In the genomic region with DNA sequence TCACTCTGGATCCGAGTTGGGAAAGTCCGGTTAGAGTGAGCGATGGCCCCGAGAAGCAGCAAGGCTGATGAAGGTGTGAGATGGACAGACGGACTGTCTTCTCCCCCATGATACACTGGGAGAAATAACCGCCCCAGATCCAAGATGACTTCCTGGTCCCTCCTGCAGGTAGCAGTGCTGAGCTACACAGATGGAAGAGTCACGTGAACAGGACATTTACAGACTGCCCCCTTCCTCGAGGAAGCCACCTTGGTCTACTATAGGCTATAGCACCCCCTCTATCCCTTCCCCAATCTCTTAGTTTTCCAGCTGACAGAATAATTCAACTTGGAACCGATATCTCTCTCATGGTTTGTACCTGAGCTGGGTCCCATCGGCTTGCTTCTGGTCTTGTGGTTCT, we compare ENCODE assay signal across 9 mouse cellular contexts. TPM values are rescaled to one million over a fixed set of nuclear protein-coding genes. Genes with fewer than 3 reads are reported as not detected.
DNase-seq lines count a peak whose midpoint lies in the region; ATAC-seq and TF ChIP-seq lines count a peak whose summit lies in the region.
"Had no signal": no experiment of that assay in that cellular context is flagged by ENCODE, and none has a peak within 500 bp of the region (broad histone marks: within the 10 kb centered on the region; RNA-seq: fewer than 3 reads in every experiment).

No protein-coding gene starts in this region.

- intact Hi-C loops in heart, adult 2 months (cut with DNase I), result loop anchor here (5.0 kb wide), 1 partner anchor 74 kb away; no protein-coding TSS in a partner anchor
- intact Hi-C loops in heart, postnatal 25 days (cut with DNase I), result loop anchor here (5.0 kb wide), 1 partner anchor 84 kb away; no protein-coding TSS in a partner anchor

- no peak for TF ChIP-seq POLR2A in heart, adult 2 months (IDR thresholded peaks at IDR 0.05; ENCODE audit: insufficient read depth, low read depth, low read length)
- TF ChIP-seq POLR2A in lung, adult 2 months (IDR thresholded peaks at IDR 0.05; ENCODE audit: borderline replicate concordance, extremely low read depth, low read depth, low read length), result no peak

- no peaks in the 10 kb centered on the region for H3K36me3 ChIP-seq in heart, adult 2 months (ENCODE audit: control insufficient read depth, insufficient read depth, low read length)
- no peaks in the 10 kb centered on the region for H3K36me3 ChIP-seq in embryonic facial prominence, embryonic 10.5 days (replicated peaks)
- no peaks in the 10 kb centered on the region for H3K36me3 ChIP-seq in hindbrain, embryonic 11.5 days (ENCODE audit: control insufficient read depth, insufficient read depth, low read length)

- H3K9me3 ChIP-seq in embryonic facial prominence, embryonic 10.5 days, result peaks cover 10% of the 10 kb centered on the region
- no peaks in the 10 kb centered on the region for H3K9me3 ChIP-seq in hindbrain, embryonic 11.5 days (ENCODE audit: control insufficient read depth, low read length)

- H3K27me3 ChIP-seq in heart, adult 2 months (ENCODE audit: control insufficient read depth, insufficient read depth, low read length), result peaks cover 8% of the 10 kb centered on the region
- peaks cover 68% of the 10 kb centered on the region for H3K27me3 ChIP-seq in embryonic facial prominence, embryonic 10.5 days (replicated peaks; ENCODE audit: low read depth, poor library complexity, severe bottlenecking)
- peaks cover 31% of the 10 kb centered on the region for H3K27me3 ChIP-seq in hindbrain, embryonic 11.5 days (ENCODE audit: control insufficient read depth, insufficient read depth, low read length)

- no peaks in the 10 kb centered on the region for H3K4me1 ChIP-seq in heart, adult 2 months (ENCODE audit: control insufficient read depth, insufficient read depth, low read length)
- H3K4me1 ChIP-seq in embryonic facial prominence, embryonic 10.5 days, result peaks cover 18% of the 10 kb centered on the region
- H3K4me1 ChIP-seq in hindbrain, embryonic 11.5 days (replicated peaks; ENCODE audit: control insufficient read depth, insufficient read depth, low read length), result peaks cover 8% of the 10 kb centered on the region; the same call in 1 of the 2 replicates
- no peaks in the 10 kb centered on the region; the same call in 1 of the 2 replicates for H3K4me1 ChIP-seq in lung, adult 2 months (ENCODE audit: control insufficient read depth, insufficient read depth, low read length)

- 34% methylated on average over 10 of the region's 10 CpGs for WGBS in heart, adult 2 months
- WGBS in embryonic facial prominence, embryonic 10.5 days, result 19% methylated on average over 10 of the region's 10 CpGs
- WGBS in hindbrain, embryonic 11.5 days, result 22% methylated on average over 10 of the region's 10 CpGs
- WGBS in lung, adult 2 months, result 28% methylated on average over 10 of the region's 10 CpGs

- peak; percentile 41 for TF ChIP-seq CTCF in heart, adult 2 months (IDR thresholded peaks at IDR 0.05)
- peak; percentile 40; the same call in 1 of the 2 replicates for TF ChIP-seq CTCF in lung, adult 2 months (IDR thresholded peaks at IDR 0.05; ENCODE audit: insufficient read depth, low read length)

- no peak for DNase-seq in heart, adult 2 months
- DNase-seq in heart, postnatal 25 days (ENCODE audit: low spot score), result no peak
- DNase-seq in MN1 (ENCODE audit: low spot score), result peak; percentile 48
- DNase-seq in embryonic facial prominence, embryonic 10.5 days (ENCODE audit: low spot score), result peak; percentile 57
- peak; percentile 40 for DNase-seq in hindbrain, embryonic 11.5 days (ENCODE audit: low spot score)
- no peak for DNase-seq in lung, adult 2 months
- DNase-seq in skeletal muscle tissue, adult 2 months (ENCODE audit: low read depth, low spot score), result peak; percentile 23
- no peak for DNase-seq in urinary bladder, adult 18-20 months (ENCODE audit: low spot score in 2 of 2)

- H3K79me2 ChIP-seq in heart, adult 2 months (replicated peaks; ENCODE audit: control insufficient read depth, insufficient read depth, low read length), result no peaks in the 10 kb centered on the region

- H3K27ac ChIP-seq in heart, adult 2 months, result no peak overlapping the region
- no peak overlapping the region for H3K27ac ChIP-seq in embryonic facial prominence, embryonic 10.5 days (replicated peaks)
- no peak overlapping the region for H3K27ac ChIP-seq in hindbrain, embryonic 11.5 days (ENCODE audit: low read depth, low read length)

- H3K4me2 ChIP-seq in hindbrain, embryonic 11.5 days (replicated peaks; ENCODE audit: low read depth, low read length), result 0 out of 2 replicates have a peak overlapping the region, but pooled peaks have one; percentile 98

- peak overlapping the region; percentile 42; the same call in 1 of the 2 replicates for H3K4me3 ChIP-seq in heart, adult 2 months
- H3K4me3 ChIP-seq in embryonic facial prominence, embryonic 10.5 days, result peak overlapping the region; percentile 80
- H3K4me3 ChIP-seq in hindbrain, embryonic 11.5 days (ENCODE audit: low read depth, low read length), result peak overlapping the region; percentile 71; the same call in 1 of the 2 replicates
- H3K4me3 ChIP-seq in lung, adult 2 months (replicated peaks; ENCODE audit: extremely low read depth, low read depth, low read length), result no peak overlapping the region

- no peak for ATAC-seq in hindbrain, embryonic 11.5 days (ENCODE audit: low FRiP score)

- no peak for TF ChIP-seq EP300 in heart, adult 2 months (IDR thresholded peaks at IDR 0.05; ENCODE audit: insufficient read depth, low read depth, low read length)

- no peak overlapping the region for H3K9ac ChIP-seq in heart, adult 2 months (ENCODE audit: low read depth, low read length)
- H3K9ac ChIP-seq in hindbrain, embryonic 11.5 days (ENCODE audit: low read depth, low read length), result no peak overlapping the region

RNA-seq across cellular contexts. Expression of gene Neurl1a, which starts 0.6 kb away (rescaled TPM):
- 1 to 10 TPM; 1.5 to 1.7 TPM for total RNA-seq in heart, adult 2 months (2021)
- 1.1 and 2.5 TPM in 2 replicates for polyA plus RNA-seq in heart, adult 2 months (2012; rRNA removed)
- 1 to 10 TPM; 1.0 to 1.1 TPM for total RNA-seq in heart, postnatal 25 days (2021)
- 6.4 TPM in 2 replicates for polyA plus RNA-seq in embryonic facial prominence, embryonic 10.5 days (2016; fragmentation: Nextera tagmentation; extraction: Ambion mirVana)
- 2.9 and 3.4 TPM in 2 replicates for polyA plus RNA-seq in hindbrain, embryonic 11.5 days (2014; fragmentation: Nextera tagmentation; extraction: Ambion mirVana)
- 8.3 and 10.1 TPM in 2 replicates for polyA plus RNA-seq in lung, adult 2 months (2012; rRNA removed)

RNA-seq across cellular contexts. Expression of gene Calhm3, which starts 20.4 kb away (rescaled TPM):
- total RNA-seq in heart, adult 2 months (2021), result not detected
- not detected in 2 replicates for polyA plus RNA-seq in heart, adult 2 months (2012; rRNA removed)
- not detected for total RNA-seq in heart, postnatal 25 days (2021)
- polyA plus RNA-seq in embryonic facial prominence, embryonic 10.5 days (2016; fragmentation: Nextera tagmentation; extraction: Ambion mirVana), result not detected in 2 replicates
- not detected in 2 replicates for polyA plus RNA-seq in hindbrain, embryonic 11.5 days (2014; fragmentation: Nextera tagmentation; extraction: Ambion mirVana)
- polyA plus RNA-seq in lung, adult 2 months (2012; rRNA removed), result not detected in 2 replicates
- total RNA-seq: layer of hippocampus, adult 18-20 months had no signal

RNA-seq across cellular contexts. Expression of gene Calhm1, which starts 33.9 kb away (rescaled TPM):
- not detected for total RNA-seq in heart, adult 2 months (2021)
- not detected in 2 replicates for polyA plus RNA-seq in heart, adult 2 months (2012; rRNA removed)
- not detected for total RNA-seq in heart, postnatal 25 days (2021)
- polyA plus RNA-seq in embryonic facial prominence, embryonic 10.5 days (2016; fragmentation: Nextera tagmentation; extraction: Ambion mirVana), result not detected in 2 replicates
- not detected in 2 replicates for polyA plus RNA-seq in hindbrain, embryonic 11.5 days (2014; fragmentation: Nextera tagmentation; extraction: Ambion mirVana)
- not detected in 2 replicates for polyA plus RNA-seq in lung, adult 2 months (2012; rRNA removed)
- total RNA-seq: layer of hippocampus, adult 18-20 months had no signal

RNA-seq across cellular contexts. Expression of gene Calhm2, which starts 39.9 kb away (rescaled TPM):
- total RNA-seq in heart, adult 2 months (2021), result 1 to 10 TPM; 3.7 to 4.5 TPM
- 7.1 and 7.5 TPM in 2 replicates for polyA plus RNA-seq in heart, adult 2 months (2012; rRNA removed)
- 1 to 10 TPM; 3.4 to 3.9 TPM for total RNA-seq in heart, postnatal 25 days (2021)
- polyA plus RNA-seq in embryonic facial prominence, embryonic 10.5 days (2016; fragmentation: Nextera tagmentation; extraction: Ambion mirVana), result 2.8 TPM in 2 replicates
- 0.42 and 0.78 TPM in 2 replicates for polyA plus RNA-seq in hindbrain, embryonic 11.5 days (2014; fragmentation: Nextera tagmentation; extraction: Ambion mirVana)
- 23.7 and 25.8 TPM in 2 replicates for polyA plus RNA-seq in lung, adult 2 months (2012; rRNA removed)

Comparison
In these comparisons a context has a peak if more than half of its experiments do, and no peak if none do; other contexts are left out.
1. DNase-seq: peak in MN1 (single experiment), embryonic facial prominence, embryonic 10.5 days (single experiment), hindbrain, embryonic 11.5 days (single experiment) and skeletal muscle tissue, adult 2 months (single experiment); none in heart, adult 2 months (0 of 2), heart, postnatal 25 days (single experiment), lung, adult 2 months (single experiment) and urinary bladder, adult 18-20 months (0 of 2).